Mouse (Mus musculus) testis, adult 10 weeks (tissue): ENCODE data around the gene Pole3. TPM values are rescaled to one million over a fixed set of nuclear protein-coding genes. Genes with fewer than 3 reads are reported as not detected.

Experiments used
- polyA plus RNA-seq: library from polyadenylated mRNA; stranded (reverse); fragments of 350-450 nt; fragmentation: Illumina TruSeq; extraction: RNeasy Lipid Tissue Mini Kit (QIAGEN cat#74804); gene quantifications from one replicate; pipeline ENCODE4 v1.2.3, GENCODE M21; 2014; ENCODE audit warnings: low read depth, low replicate concordance

The Pole3 gene
- 101 TPM for polyA plus RNA-seq

DNA sequence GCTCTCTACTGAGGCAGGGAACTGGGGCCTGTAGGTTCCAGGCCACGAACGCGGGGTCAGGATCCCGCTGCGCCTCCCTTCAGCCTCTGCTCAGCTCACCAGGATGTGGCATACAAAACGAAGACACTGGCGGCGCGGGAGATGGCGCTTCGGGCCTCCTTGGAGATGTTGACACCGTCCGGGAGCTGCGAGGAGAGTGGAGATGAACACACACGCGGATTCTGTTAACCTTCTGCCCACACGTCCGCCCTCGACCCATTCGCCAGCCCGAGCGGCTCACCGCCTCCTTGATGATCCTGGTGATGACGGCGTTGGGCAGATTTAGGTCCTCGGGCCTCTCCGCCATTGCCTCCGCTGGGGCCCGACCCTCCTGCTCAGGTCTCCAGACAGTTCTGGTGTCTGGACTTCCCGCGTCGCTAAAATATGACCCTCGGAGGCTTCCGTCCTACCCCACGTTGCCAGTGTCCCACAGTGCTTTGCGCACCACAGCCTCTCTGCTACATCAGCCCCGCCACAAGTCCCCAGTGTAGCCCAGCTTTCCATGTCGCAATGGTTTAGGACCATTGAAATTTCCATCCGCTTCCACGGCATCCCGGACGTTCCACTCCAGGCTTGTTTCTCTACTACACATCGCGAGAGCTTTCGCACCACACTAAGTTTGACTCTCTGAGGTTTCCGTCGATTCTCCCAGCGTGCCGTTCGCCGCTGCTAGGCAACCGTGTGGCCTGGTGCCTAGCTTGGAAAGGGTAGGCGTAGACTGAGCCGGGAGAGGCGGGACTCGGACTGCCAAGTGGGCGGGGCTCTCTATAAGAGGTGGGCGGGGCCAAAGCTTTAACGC lies at the start of gene Pole3, which contains the start of gene 4933430I17Rik:
TSS of gene Pole3 (minus strand) at position 418 of the 838 bp plus-strand sequence.
TSS of gene 4933430I17Rik (plus strand) at position 719 of the 838 bp plus-strand sequence.

DNA sequence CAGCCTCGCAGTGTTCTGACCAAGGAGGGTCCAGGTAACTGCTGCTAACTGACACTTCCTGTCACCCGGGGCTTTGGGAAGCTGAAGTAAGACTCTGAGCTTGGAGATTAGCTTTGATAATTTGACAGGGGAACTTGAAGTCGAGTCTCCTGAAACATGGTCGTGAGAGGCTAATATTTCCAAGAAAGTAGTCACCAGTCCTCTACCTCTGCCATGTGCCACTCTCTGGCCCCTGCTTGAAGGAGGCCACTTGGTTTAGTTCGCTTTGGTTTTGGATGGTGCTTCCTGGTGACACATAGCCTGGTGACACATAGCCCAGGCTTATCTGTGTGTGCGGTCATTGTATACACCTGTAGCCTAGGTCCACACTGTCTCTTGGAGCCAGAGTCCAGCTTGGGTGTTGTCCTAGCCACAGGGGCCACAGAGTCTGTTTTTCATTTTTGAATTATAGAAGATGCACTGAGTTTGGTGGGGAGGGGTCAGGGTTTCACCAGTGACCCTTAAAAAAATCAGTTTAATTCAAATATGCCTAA lies 35.0 kb upstream of the Pole3 start, which contains the start of gene Rgs3:
TSS of gene Rgs3 (plus strand) at position 51 of the 533 bp plus-strand sequence.

DNA sequence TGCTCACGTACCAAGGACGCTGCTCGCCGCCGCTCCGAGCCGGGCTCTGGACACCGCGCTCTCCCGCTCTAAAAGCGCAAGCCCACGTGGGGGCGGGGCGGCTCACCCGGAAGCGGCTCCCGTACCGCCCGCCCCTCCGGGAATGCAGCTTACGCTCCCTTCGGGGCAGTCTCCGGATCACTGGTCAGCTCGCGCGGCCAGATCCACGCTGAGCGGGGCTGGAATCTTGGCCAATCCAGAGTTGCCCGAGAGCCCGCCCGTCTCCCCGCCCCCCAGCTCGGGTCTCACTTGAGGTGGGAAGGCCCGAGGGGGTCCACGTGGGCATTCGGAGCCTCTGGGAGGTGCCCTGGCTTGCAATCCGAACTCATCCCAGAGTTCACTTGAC lies 5.0 kb downstream of the Pole3 start, which contains the start of gene Alad:
TSS of gene Alad (minus strand) at position 70 of the 385 bp plus-strand sequence.

DNA sequence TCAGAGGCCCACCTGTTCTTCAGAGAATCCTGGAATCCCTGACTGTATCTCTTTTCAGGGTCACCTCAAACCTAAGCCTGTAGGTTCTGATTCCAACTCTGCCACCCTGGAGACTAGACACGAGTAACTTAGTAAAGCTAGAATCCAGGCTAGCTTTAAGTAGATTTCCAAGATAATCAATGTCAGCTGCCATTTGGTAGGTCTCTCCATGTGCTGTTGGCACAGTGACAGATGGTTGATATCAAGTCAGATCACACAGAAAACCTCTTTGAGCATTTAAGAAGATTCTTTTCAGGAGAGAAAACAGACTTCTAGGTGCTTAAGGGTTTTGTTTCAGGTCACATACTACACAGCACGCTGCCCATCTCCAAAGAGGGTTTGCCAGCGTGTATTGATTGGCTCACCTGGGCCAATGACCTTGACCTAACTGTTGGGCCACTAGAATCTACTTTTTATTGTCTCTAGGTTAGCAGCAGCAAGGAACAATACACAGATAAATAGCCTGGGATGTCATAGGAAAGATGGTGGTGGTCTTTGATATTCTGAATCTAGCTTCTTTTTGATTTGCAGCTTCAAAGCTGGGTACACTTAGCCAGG lies 21.4 kb downstream of the Pole3 start, which contains the start of gene Hdhd3:
TSS of gene Hdhd3 (minus strand) at position 94 of the 597 bp plus-strand sequence.

DNA sequence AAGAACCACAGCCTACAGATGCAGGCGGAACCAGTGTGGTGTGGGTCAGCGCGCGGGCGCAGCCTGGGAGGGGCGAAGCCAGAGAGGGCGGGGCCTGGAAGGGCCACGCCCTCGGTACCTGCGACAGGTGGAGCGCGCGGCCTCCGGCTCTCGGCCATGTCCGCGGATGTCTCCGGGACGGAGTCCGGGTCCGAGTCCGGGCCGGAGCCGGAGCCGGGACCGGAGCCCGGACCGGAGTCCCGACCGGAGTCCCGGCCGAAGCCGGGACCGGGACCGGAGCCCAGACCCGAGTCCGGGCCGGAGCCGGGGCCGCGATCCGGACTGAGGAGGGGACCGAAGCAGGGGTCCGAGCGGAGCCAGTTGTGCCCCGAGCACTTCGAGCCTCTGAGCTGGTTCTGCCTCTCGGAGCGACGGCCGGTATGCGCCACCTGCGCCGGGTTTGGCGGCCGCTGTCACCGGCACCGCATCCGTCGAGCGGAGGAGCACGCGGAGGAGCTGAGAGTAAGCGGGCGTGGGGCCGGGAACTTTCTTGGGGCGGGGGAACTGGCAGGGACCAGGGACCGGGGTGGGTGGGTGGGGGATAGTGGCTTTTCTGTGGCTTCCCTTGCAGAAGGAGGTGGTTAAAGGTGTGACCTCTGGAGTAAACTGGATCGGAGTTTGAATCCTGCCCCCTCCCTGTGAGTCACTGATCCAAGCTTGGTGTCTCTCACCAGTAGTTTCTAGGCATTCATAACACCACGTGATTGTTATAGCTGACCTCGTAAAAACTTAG lies 44.7 kb downstream of the Pole3 start, which contains the start of gene Bspry:
TSS of gene Bspry (plus strand) at position 117 of the 772 bp plus-strand sequence.

Other genes with a start within 250 kb of the Pole3 start
- 6.6 TPM for gene Fkbp15, start 164.5 kb downstream of the Pole3 start, polyA plus RNA-seq
- 49.0 TPM for gene Slc31a1, start 164.3 kb downstream of the Pole3 start, polyA plus RNA-seq
- 28.3 TPM for gene Cdc26, start 116.4 kb downstream of the Pole3 start, polyA plus RNA-seq
- 8.1 TPM for gene Prpf4, start 116.3 kb downstream of the Pole3 start, polyA plus RNA-seq
- gene Rnf183, start 89.8 kb downstream of the Pole3 start, polyA plus RNA-seq: not detected
- gene Wdr31, start 54.2 kb downstream of the Pole3 start, polyA plus RNA-seq: 124 TPM
- 29.7 TPM for gene Bspry, start 45.0 kb downstream of the Pole3 start, polyA plus RNA-seq
- gene Hdhd3, start 21.6 kb downstream of the Pole3 start, polyA plus RNA-seq: not detected
- 0.73 TPM for gene Alad, start 5.2 kb downstream of the Pole3 start, polyA plus RNA-seq
- gene 4933430I17Rik, start 301 bp upstream of the Pole3 start, polyA plus RNA-seq: 26.4 TPM
- 6.0 TPM for gene Rgs3, start 34.8 kb upstream of the Pole3 start, polyA plus RNA-seq